ENCODE assay signal across 8 mouse cellular contexts in genomic region chr16:18630291-18630690, GRCm38 (mm10). TPM values are rescaled to one million over a fixed set of nuclear protein-coding genes. Genes with fewer than 3 reads are reported as not detected.
DNase-seq lines count a peak whose midpoint lies in the region; ATAC-seq and TF ChIP-seq lines count a peak whose summit lies in the region.

No protein-coding gene starts in this region.

- TF ChIP-seq POLR2A in myocyte (IDR thresholded peaks at IDR 0.05; ENCODE audit: insufficient read length, low read depth): no peak

- peaks cover 20% of the 10 kb centered on the region for H3K4me1 ChIP-seq in kidney, embryonic 16.5 days (ENCODE audit: insufficient read depth, low read length)
- peaks cover 30% of the 10 kb centered on the region for H3K4me1 ChIP-seq in embryonic facial prominence, embryonic 14.5 days (ENCODE audit: control insufficient read depth, insufficient read depth, low read length)
- H3K4me1 ChIP-seq in intestine, embryonic 14.5 days (replicated peaks; ENCODE audit: control insufficient read depth, insufficient read depth, low read length): peaks cover 11% of the 10 kb centered on the region; the same call in 1 of the 2 replicates

- no peak for ATAC-seq in kidney, embryonic 16.5 days (ENCODE audit: low FRiP score, low TSS enrichment)
- ATAC-seq in embryonic facial prominence, embryonic 14.5 days (ENCODE audit: low read depth): no peak
- ATAC-seq in intestine, embryonic 14.5 days (replicated peaks; ENCODE audit: low FRiP score, low TSS enrichment, low read depth): no peak

- WGBS in kidney, embryonic 16.5 days: 61% methylated on average over 5 of the region's 5 CpGs
- WGBS in embryonic facial prominence, embryonic 14.5 days: 43% methylated on average over 5 of the region's 5 CpGs
- WGBS in intestine, embryonic 14.5 days: 61% methylated on average over 5 of the region's 5 CpGs

- H3ac ChIP-seq in myocyte (ENCODE audit: control insufficient read depth, insufficient read length): peak overlapping the region; percentile 5

- DNase-seq in kidney, postnatal 14 days: no peak
- DNase-seq in embryonic facial prominence, embryonic 14.5 days (ENCODE audit: low spot score): no peak
- no peak for DNase-seq in intestine, embryonic 14.5 days (ENCODE audit: low spot score)
- DNase-seq in thymus, postnatal 14 days: no peak
- no peak for DNase-seq in thymus, postnatal 10 days (ENCODE audit: low spot score in 2 of 2)
- no peak for DNase-seq in cerebellum, postnatal 14 days

- H3K4me3 ChIP-seq in kidney, embryonic 16.5 days (ENCODE audit: low read length): peak overlapping the region; percentile 80
- peak overlapping the region; percentile 82 for H3K4me3 ChIP-seq in embryonic facial prominence, embryonic 14.5 days (ENCODE audit: low read depth, low read length)
- H3K4me3 ChIP-seq in intestine, embryonic 14.5 days (ENCODE audit: low read depth, low read length): peak overlapping the region; percentile 70
- H3K4me3 ChIP-seq in myocyte: peak overlapping the region; percentile 61

- no peaks in the 10 kb centered on the region for H3K9me3 ChIP-seq in kidney, embryonic 16.5 days (ENCODE audit: low read length)
- H3K9me3 ChIP-seq in embryonic facial prominence, embryonic 14.5 days (ENCODE audit: control insufficient read depth, low read length): no peaks in the 10 kb centered on the region
- H3K9me3 ChIP-seq in intestine, embryonic 14.5 days (ENCODE audit: control insufficient read depth, low read length): no peaks in the 10 kb centered on the region

- H3K79me2 ChIP-seq in myocyte (ENCODE audit: control insufficient read depth, insufficient read depth): peaks cover 21% of the 10 kb centered on the region

- H3K9ac ChIP-seq in kidney, embryonic 16.5 days (replicated peaks; ENCODE audit: low read length): peak overlapping the region; percentile 77
- H3K9ac ChIP-seq in embryonic facial prominence, embryonic 14.5 days (ENCODE audit: low read depth, low read length): peak overlapping the region; percentile 88
- peak overlapping the region; percentile 71 for H3K9ac ChIP-seq in intestine, embryonic 14.5 days (ENCODE audit: low read length)

- H3K27me3 ChIP-seq in kidney, embryonic 16.5 days (ENCODE audit: insufficient read depth, low read length): peaks cover 28% of the 10 kb centered on the region
- peaks cover 8% of the 10 kb centered on the region for H3K27me3 ChIP-seq in embryonic facial prominence, embryonic 14.5 days (replicated peaks; ENCODE audit: control insufficient read depth, insufficient read depth, low read length)
- peaks cover 17% of the 10 kb centered on the region for H3K27me3 ChIP-seq in intestine, embryonic 14.5 days (replicated peaks; ENCODE audit: control insufficient read depth, insufficient read depth, low read length)
- H3K27me3 ChIP-seq in myocyte (ENCODE audit: control insufficient read depth, insufficient read depth, insufficient read length): no peaks in the 10 kb centered on the region

- H3K4me2 ChIP-seq in kidney, embryonic 16.5 days (replicated peaks; ENCODE audit: low read depth, low read length): peak overlapping the region; percentile 96
- peak overlapping the region; percentile 75 for H3K4me2 ChIP-seq in embryonic facial prominence, embryonic 14.5 days (ENCODE audit: low read depth, low read length)
- peak overlapping the region; percentile 80 for H3K4me2 ChIP-seq in intestine, embryonic 14.5 days (ENCODE audit: low read length)
- peak overlapping the region; percentile 90 for H3K4me2 ChIP-seq in myocyte (ENCODE audit: low read depth)

- no peak overlapping the region for H3K27ac ChIP-seq in kidney, embryonic 16.5 days (ENCODE audit: low read length)
- no peak overlapping the region for H3K27ac ChIP-seq in embryonic facial prominence, embryonic 14.5 days (replicated peaks; ENCODE audit: low read depth, low read length)
- H3K27ac ChIP-seq in intestine, embryonic 14.5 days (ENCODE audit: low read depth): no peak overlapping the region

- H3K36me3 ChIP-seq in kidney, embryonic 16.5 days (ENCODE audit: insufficient read depth, low read length): no peaks in the 10 kb centered on the region
- H3K36me3 ChIP-seq in embryonic facial prominence, embryonic 14.5 days (ENCODE audit: control insufficient read depth, insufficient read depth, low read length): no peaks in the 10 kb centered on the region
- no peaks in the 10 kb centered on the region for H3K36me3 ChIP-seq in intestine, embryonic 14.5 days (ENCODE audit: control insufficient read depth, insufficient read depth, low read length)
- no peaks in the 10 kb centered on the region for H3K36me3 ChIP-seq in myocyte (ENCODE audit: control insufficient read depth, insufficient read depth)

TF ChIP-seq in myocyte, 11 proteins besides CTCF, POLR2A, EP300 and RAD21:
- TF ChIP-seq SRF (IDR thresholded peaks at IDR 0.05; ENCODE audit: control insufficient read depth, insufficient read length, low read depth) (no peak), USF1 (IDR thresholded peaks at IDR 0.05; ENCODE audit: low read depth) (no peak), MYOD1 (IDR thresholded peaks at IDR 0.05; ENCODE audit: control insufficient read depth in 1 of 3, insufficient read length in 2 of 3, low read depth in 2 of 3) (no peak), MYOG (IDR thresholded peaks at IDR 0.05; ENCODE audit: control insufficient read depth in 1 of 3, insufficient read depth in 1 of 3, insufficient read length in 2 of 3, low read depth in 2 of 3) (no peak), TCF3 (IDR thresholded peaks at IDR 0.05; ENCODE audit: insufficient read length, low read depth) (no peak), E2F4 (IDR thresholded peaks at IDR 0.05; ENCODE audit: insufficient read depth) (no peak)

RNA-seq across cellular contexts. Expression of gene Sept5, which starts 0.5 kb away (rescaled TPM):
- polyA plus RNA-seq in kidney, embryonic 16.5 days (2015; fragmentation: Nextera tagmentation; extraction: Ambion mirVana): 17.9 and 21.4 TPM in 2 replicates
- polyA plus RNA-seq in embryonic facial prominence, embryonic 14.5 days (2014; fragmentation: Nextera tagmentation; extraction: Ambion mirVana): 34.1 and 43.5 TPM in 2 replicates
- 29.3 and 29.9 TPM in 2 replicates for polyA plus RNA-seq in intestine, embryonic 14.5 days (2014; fragmentation: Nextera tagmentation; extraction: Ambion mirVana)
- 112 TPM for polyA plus RNA-seq in myocyte (2012; fragmentation: generic; extraction: Trizol)

RNA-seq across cellular contexts. Expression of gene Gm49601, which starts 4.1 kb away (rescaled TPM):
- 2.1 and 2.6 TPM in 2 replicates for polyA plus RNA-seq in kidney, embryonic 16.5 days (2015; fragmentation: Nextera tagmentation; extraction: Ambion mirVana)
- polyA plus RNA-seq in embryonic facial prominence, embryonic 14.5 days (2014; fragmentation: Nextera tagmentation; extraction: Ambion mirVana): 2.4 and 2.6 TPM in 2 replicates
- polyA plus RNA-seq in intestine, embryonic 14.5 days (2014; fragmentation: Nextera tagmentation; extraction: Ambion mirVana): 2.0 and 2.2 TPM in 2 replicates
- 11.4 TPM for polyA plus RNA-seq in myocyte (2012; fragmentation: generic; extraction: Trizol)

RNA-seq across cellular contexts. Expression of gene Gp1bb, which starts 8.1 kb away (rescaled TPM):
- polyA plus RNA-seq in kidney, embryonic 16.5 days (2015; fragmentation: Nextera tagmentation; extraction: Ambion mirVana): 0.96 and 1.3 TPM in 2 replicates
- polyA plus RNA-seq in embryonic facial prominence, embryonic 14.5 days (2014; fragmentation: Nextera tagmentation; extraction: Ambion mirVana): 3.0 and 3.1 TPM in 2 replicates
- 1.9 and 2.0 TPM in 2 replicates for polyA plus RNA-seq in intestine, embryonic 14.5 days (2014; fragmentation: Nextera tagmentation; extraction: Ambion mirVana)
- polyA plus RNA-seq in myocyte (2012; fragmentation: generic; extraction: Trizol): 9.4 TPM

RNA-seq across cellular contexts. Expression of gene Tbx1, which starts 39.8 kb away (rescaled TPM):
- polyA plus RNA-seq in kidney, embryonic 16.5 days (2015; fragmentation: Nextera tagmentation; extraction: Ambion mirVana): 0.26 and 0.32 TPM in 2 replicates
- 10.5 and 12.4 TPM in 2 replicates for polyA plus RNA-seq in embryonic facial prominence, embryonic 14.5 days (2014; fragmentation: Nextera tagmentation; extraction: Ambion mirVana)
- polyA plus RNA-seq in intestine, embryonic 14.5 days (2014; fragmentation: Nextera tagmentation; extraction: Ambion mirVana): 0.14 and 0.22 TPM in 2 replicates
- 16.9 TPM for polyA plus RNA-seq in myocyte (2012; fragmentation: generic; extraction: Trizol)
